Mouse (Mus musculus) kidney, adult 8-10 months (tissue): ENCODE measurements at regions not wholly inside any gene's neighbourhood (a gene's known extent, or its start where the extent isn't known, plus 50 kb on each side); places are given as distances from the start of the nearest gene placed in this dataset.

Experiments used
- DNase-seq, 2 experiments: peaks; one replicate each; pipeline ENCODE4 v3.0.0; 2022

GRCm38 (mm10) chr3:151931096-151931495, 93.7 kb upstream of the Ptgfr start:
- no peak for DNase-seq

GRCm38 (mm10) chr3:151914010-151914513, 76.6 kb upstream of the Ptgfr start:
- DNase-seq: peak; percentile 15 to 29

DNA sequence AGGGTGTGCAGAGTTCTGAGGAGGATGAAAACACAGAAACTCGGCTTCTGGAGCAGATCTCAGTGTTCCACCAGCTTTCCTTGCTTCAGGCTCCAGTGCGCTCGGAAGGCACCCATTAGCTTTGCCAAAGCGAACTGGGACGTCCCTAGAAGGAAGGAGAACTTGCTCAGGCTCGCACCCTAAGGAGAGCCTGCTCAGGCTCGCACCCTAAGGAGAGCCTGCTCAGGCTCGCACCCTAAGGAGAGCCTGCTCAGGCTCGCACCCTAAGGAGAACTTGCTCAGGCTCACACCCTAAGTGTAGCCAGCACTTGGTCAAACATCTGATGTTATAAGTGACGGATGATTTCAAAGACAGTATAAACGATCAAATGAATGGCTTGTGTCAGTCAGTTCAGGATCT, 74.9 kb upstream of the Ptgfr start:
- DNase-seq: peak; percentile 15 to 22

GRCm38 (mm10) chr3:151910851-151911250, 73.4 kb upstream of the Ptgfr start:
- DNase-seq: no peak

DNA sequence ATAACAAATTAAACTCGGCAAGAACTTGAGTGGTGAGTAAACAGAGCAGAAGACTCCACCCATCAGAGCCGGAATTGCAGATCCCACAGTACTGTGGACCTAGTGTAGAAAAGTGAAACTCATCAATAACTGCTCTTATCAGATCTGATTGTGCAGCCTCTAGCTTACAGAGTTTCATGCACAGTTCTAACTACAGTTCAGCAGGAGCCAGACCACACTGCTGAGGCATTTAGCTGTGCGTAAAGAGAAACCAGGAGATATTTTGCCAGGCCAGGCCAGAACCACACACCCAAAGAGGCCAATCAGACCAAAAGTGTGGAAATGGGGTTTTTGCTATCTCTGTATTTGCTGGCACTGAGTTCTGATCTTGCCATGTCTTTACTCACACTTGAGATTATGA, 71.9 kb upstream of the Ptgfr start:
- no peak for DNase-seq

GRCm38 (mm10) chr3:151908886-151909285, 71.5 kb upstream of the Ptgfr start:
- DNase-seq: no peak

- no peak for DNase-seq
Observed at GRCm38 (mm10) chr3:151905775-151906174, 68.3 kb upstream of the Ptgfr start.

DNA sequence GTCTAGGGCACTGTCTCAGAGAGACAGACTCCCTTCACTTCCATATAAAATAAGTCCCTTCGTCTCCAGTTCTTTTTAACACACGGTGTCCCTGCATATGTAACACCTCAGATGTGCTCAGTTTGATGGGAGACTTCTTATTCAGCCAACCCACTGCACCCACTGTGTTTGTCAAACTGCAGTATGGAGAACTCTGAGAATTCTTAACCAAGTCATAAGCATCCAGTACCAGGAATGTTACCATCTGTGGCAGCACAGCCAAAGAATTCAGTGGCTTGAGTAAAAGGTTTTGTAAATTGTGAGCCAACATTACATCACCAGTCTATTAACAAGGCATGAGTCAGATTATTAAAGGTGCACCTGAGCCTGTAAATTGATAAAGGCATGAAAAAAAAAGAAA, 65.7 kb upstream of the Ptgfr start:
- DNase-seq: no peak

DNA sequence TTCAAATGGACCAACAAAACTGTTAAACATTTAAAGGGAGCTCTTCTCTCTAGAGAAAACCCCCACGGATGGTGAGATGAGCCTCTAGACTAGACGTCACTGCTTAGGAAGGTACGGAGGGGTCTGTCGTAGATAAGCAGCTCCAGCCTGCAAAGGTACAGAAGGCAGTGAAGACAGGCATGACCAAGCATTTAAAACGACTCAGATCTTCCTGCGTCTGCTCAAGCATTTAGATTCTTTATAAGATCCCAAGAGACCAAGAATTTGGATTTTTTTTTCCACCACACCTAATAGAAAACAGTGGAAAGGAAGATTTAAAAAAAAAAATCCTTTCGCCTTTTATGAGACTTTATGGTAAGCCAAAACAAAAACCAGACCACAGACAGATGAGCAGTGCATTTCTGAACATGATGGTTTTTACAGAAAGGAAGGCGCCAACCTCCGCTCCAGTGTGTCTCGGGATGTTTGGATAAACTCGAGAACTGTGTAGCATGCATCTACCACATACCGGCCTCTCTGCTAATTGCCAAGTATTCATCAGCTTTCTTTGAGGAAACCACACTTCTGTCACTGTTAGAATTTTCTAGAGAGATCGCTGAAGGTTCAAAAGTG, 64.9 kb upstream of the Ptgfr start:
- no peak for DNase-seq

- no peak for DNase-seq
Observed at GRCm38 (mm10) chr3:151899676-151900075, 62.2 kb upstream of the Ptgfr start.

- DNase-seq: no peak
Observed at GRCm38 (mm10) chr3:151899094-151899493, 61.7 kb upstream of the Ptgfr start.

DNA sequence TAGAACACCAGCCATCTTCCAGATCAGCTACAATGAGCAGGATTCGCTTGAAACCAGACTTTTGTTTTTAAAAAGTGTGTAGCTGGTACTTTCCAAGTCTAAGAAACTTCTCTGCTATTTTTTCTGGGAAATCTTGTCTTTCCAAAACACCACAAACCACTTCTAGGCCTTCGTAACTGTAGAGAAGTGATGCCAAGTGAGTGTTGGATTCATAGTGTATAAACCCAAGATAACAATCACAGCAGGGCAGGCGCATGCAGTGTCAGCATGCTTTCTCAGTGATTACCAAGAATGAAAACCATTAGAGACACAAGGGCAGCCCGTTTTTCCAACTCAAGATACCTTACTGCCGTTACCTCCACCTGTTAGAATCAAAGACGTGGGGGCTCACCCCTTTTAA, 58.9 kb upstream of the Ptgfr start:
- no peak for DNase-seq

DNA sequence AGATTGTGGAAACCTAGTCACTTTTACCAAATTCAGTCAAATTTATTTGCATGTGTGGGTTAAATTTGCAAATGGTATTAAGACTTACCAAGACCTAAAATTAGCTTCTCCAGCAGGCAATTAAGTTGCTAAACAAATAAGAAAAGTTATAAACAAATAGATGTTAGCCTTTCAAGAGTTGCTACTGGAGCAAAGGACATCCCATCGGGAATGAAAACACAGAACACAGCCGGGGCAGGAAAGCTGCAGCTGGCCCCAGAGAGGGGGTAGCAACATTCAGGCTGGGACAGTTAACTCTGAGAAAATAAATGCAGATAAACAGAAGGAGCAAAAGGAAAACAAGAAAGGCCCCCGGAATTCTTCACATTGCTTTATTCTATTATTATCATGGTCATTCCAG, 57.3 kb upstream of the Ptgfr start:
- DNase-seq: no peak

DNA sequence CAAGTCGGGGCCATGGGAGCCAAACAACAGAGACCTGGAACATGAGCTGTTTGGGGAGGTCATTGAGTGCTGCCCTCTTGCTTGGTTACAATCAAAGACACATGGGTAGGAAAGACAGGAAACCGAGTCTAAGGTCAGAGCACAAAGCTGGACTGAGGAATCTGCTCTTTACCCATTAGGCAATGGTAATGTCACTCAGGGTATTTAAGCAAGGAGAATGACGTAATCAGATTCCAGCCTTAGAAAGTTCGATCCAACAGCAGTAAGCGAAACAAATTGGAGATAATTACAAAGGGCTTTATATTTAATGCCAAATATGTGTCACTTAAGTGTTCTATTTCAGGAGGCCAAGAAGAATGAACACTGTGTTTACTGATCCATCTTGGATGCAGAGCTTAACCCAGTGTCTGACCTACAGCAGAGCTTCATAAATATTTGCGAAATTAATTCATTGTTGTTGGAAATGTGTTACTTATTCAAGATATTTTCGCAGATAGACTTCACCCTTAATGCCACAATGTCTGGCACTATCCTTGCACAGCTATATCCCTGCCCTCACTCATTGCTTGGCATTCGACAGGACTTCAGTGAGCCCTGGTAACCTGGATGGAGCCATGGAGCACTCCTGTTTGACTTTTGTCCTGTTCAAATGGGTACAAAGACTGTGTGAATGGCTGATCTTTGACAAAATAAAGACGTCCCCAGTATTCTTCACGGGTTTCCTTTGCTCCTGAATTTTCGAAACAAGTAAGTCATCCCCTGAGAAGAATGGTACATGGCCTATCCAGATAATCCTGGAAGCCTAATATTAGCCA, 56.2 kb upstream of the Ptgfr start:
- no peak for DNase-seq

- DNase-seq: peak; percentile 58 to 67
Observed at GRCm38 (mm10) chr3:151891760-151892253, 54.4 kb upstream of the Ptgfr start.

GRCm38 (mm10) chr3:151891336-151891735, 53.9 kb upstream of the Ptgfr start:
- DNase-seq: no peak

DNA sequence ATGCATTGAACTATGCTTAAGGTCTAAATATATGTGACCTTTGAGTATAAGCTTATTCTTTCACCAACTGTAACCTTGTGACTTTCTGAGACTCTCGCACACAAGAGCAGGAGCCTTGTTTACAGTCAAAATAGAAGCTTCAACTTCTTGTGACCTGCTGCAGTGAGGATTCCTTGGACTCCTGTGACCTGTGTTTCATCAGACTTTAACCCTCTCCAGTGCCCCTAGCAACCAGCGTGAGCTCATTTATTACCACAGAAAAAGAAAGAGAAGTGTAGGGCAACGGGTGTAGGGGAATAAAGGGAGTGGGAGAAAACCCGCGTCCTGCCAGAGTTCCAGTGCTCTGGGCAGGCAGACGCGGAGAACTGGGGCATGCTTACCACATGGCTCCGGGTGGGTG, 52.3 kb upstream of the Ptgfr start:
- peak in 1 of 2 experiments; percentile 54 for DNase-seq
